Mouse (Mus musculus): Measurements from ENCODE around the gene Srpk1. TPM values are rescaled to one million over a fixed set of nuclear protein-coding genes. Genes with fewer than 3 reads are reported as not detected.

Srpk1 gene
- total and polyA plus RNA-seq, 3 experiments, result 60.8 to 129 (median 65.9) TPM

- no peak for TF ChIP-seq RCOR1 (conservative IDR thresholded peaks at IDR 0.05; ENCODE audit: low read depth, low read length)
- no peak for TF ChIP-seq NRF1 (IDR thresholded peaks at IDR 0.05; ENCODE audit: low read depth, low read length)
- TF ChIP-seq CHD1 (IDR thresholded peaks at IDR 0.05; ENCODE audit: low read depth, low read length), result no peak
- TF ChIP-seq GABPA (IDR thresholded peaks at IDR 0.05; ENCODE audit: insufficient replicate concordance, low read depth, low read length), result no peak
- no peak for TF ChIP-seq CHD2 (IDR thresholded peaks at IDR 0.05; ENCODE audit: low read length)
- no peak for TF ChIP-seq KAT2A (IDR thresholded peaks at IDR 0.05; ENCODE audit: insufficient replicate concordance, low read length)
- H3K79me2 ChIP-seq (replicated peaks; ENCODE audit: control insufficient read depth, extremely low read depth, insufficient read depth, poor library complexity, severe bottlenecking), result peaks cover 85% of the 10 kb centered on the region
- H3K4me3 ChIP-seq (replicated peaks in 1 of 3; ENCODE audit: low read depth in 2 of 3, low read length in 2 of 3, poor library complexity in 1 of 3), result no peak overlapping the region
- H3K27me3 ChIP-seq (replicated peaks), result no peaks in the 10 kb centered on the region
- no peak overlapping the region for H3K4me2 ChIP-seq (ENCODE audit: insufficient read depth, low read depth, poor library complexity, severe bottlenecking)
- in situ Hi-C loops (cut with MboI; ENCODE audit: low pct_ligation_motif_present, low pct_unique_long_range_greater_than_20kb, low sequenced_read_pairs), result no loop called here
- dilution Hi-C loops (cut with MboI; ENCODE audit: extremely low pct_ligation_motif_present, extremely low pct_unique_long_range_greater_than_20kb, low sequenced_read_pairs), result no loop called here
- H3K4me1 ChIP-seq (ENCODE audit: control insufficient read depth in 1 of 2, insufficient read depth in 2 of 2), result peaks cover 3 to 37% of the 10 kb centered on the region in 2 experiments
- no peak overlapping the region for H3K9ac ChIP-seq (ENCODE audit: insufficient read depth, low read depth)
- no peak for DNase-seq (ENCODE audit: extremely low read depth)
- peaks cover 35 to 75% of the 10 kb centered on the region in 2 experiments for H3K36me3 ChIP-seq (replicated peaks in 1 of 2; ENCODE audit: control insufficient read depth in 1 of 2, insufficient read depth in 1 of 2, low read length in 1 of 2)
- H3K27ac ChIP-seq (ENCODE audit: insufficient read depth, low read depth), result no peak overlapping the region
- H3K9me3 ChIP-seq (replicated peaks; ENCODE audit: low read length), result no peaks in the 10 kb centered on the region
Measured at GRCm38 (mm10) chr17:28615332-28615731, 7.2 kb downstream of the Srpk1 start.

- peaks cover 31 to 76% of the 10 kb centered on the region in 2 experiments for H3K36me3 ChIP-seq (replicated peaks in 1 of 2; ENCODE audit: control insufficient read depth in 1 of 2, insufficient read depth in 1 of 2, low read length in 1 of 2)
- no peak for DNase-seq (ENCODE audit: extremely low read depth)
- peaks cover 2 to 16% of the 10 kb centered on the region in 2 experiments for H3K4me1 ChIP-seq (ENCODE audit: control insufficient read depth in 1 of 2, insufficient read depth in 2 of 2)
- H3K27me3 ChIP-seq (replicated peaks), result no peaks in the 10 kb centered on the region
- H3K9ac ChIP-seq (ENCODE audit: insufficient read depth, low read depth), result no peak overlapping the region
- H3K4me3 ChIP-seq (replicated peaks in 1 of 3; ENCODE audit: low read depth in 2 of 3, low read length in 2 of 3, poor library complexity in 1 of 3), result no peak overlapping the region
- H3K79me2 ChIP-seq (replicated peaks; ENCODE audit: control insufficient read depth, extremely low read depth, insufficient read depth, poor library complexity, severe bottlenecking), result peaks cover 78% of the 10 kb centered on the region
- dilution Hi-C loops (cut with MboI; ENCODE audit: extremely low pct_ligation_motif_present, extremely low pct_unique_long_range_greater_than_20kb, low sequenced_read_pairs), result no loop called here
- H3K9me3 ChIP-seq (replicated peaks; ENCODE audit: low read length), result no peaks in the 10 kb centered on the region
- H3K4me2 ChIP-seq (ENCODE audit: insufficient read depth, low read depth, poor library complexity, severe bottlenecking), result no peak overlapping the region
- TF ChIP-seq USF2 (conservative IDR thresholded peaks at IDR 0.05; ENCODE audit: low read depth, low read length) (no peak), CHD1 (IDR thresholded peaks at IDR 0.05; ENCODE audit: low read depth, low read length) (no peak), ZKSCAN1 (IDR thresholded peaks at IDR 0.05; ENCODE audit: borderline replicate concordance, low read depth, low read length) (no peak), E2F4 (IDR thresholded peaks at IDR 0.05; ENCODE audit: insufficient replicate concordance, low read depth, low read length) (no peak), PAX5 (IDR thresholded peaks at IDR 0.05; ENCODE audit: low read length) (no peak), ZNF384 (IDR thresholded peaks at IDR 0.05; ENCODE audit: low read depth, low read length) (no peak)
- in situ Hi-C loops (cut with MboI; ENCODE audit: low pct_ligation_motif_present, low pct_unique_long_range_greater_than_20kb, low sequenced_read_pairs), result no loop called here
- H3K27ac ChIP-seq (ENCODE audit: insufficient read depth, low read depth), result no peak overlapping the region
Measured at GRCm38 (mm10) chr17:28613096-28613495, 9.4 kb downstream of the Srpk1 start.

GRCm38 (mm10) chr17:28612603-28613002, 9.9 kb downstream of the Srpk1 start:
- Histone ChIP-seq H3K4me2 (ENCODE audit: insufficient read depth, low read depth, poor library complexity, severe bottlenecking) (no peak overlapping the region), H3K27me3 (replicated peaks) (no peaks in the 10 kb centered on the region), H3K4me1 (ENCODE audit: control insufficient read depth in 1 of 2, insufficient read depth in 2 of 2) (peaks cover 0 to 11% of the 10 kb centered on the region in 2 experiments; a peak in 2 of 4 replicates), H3K27ac (ENCODE audit: insufficient read depth, low read depth) (no peak overlapping the region), H3K4me3 (replicated peaks in 1 of 3; ENCODE audit: low read depth in 2 of 3, low read length in 2 of 3, poor library complexity in 1 of 3) (no peak overlapping the region), H3K79me2 (replicated peaks; ENCODE audit: control insufficient read depth, extremely low read depth, insufficient read depth, poor library complexity, severe bottlenecking) (peaks cover 73% of the 10 kb centered on the region), H3K36me3 (replicated peaks in 1 of 2; ENCODE audit: control insufficient read depth in 1 of 2, insufficient read depth in 1 of 2, low read length in 1 of 2) (peaks cover 33 to 76% of the 10 kb centered on the region in 2 experiments), H3K9ac (ENCODE audit: insufficient read depth, low read depth) (no peak overlapping the region), H3K9me3 (replicated peaks; ENCODE audit: low read length) (no peaks in the 10 kb centered on the region)
- TF ChIP-seq POLR2AphosphoS2 (IDR thresholded peaks at IDR 0.05; ENCODE audit: low read depth, low read length) (no peak), E2F4 (IDR thresholded peaks at IDR 0.05; ENCODE audit: insufficient replicate concordance, low read depth, low read length) (no peak), ZC3H11A (IDR thresholded peaks at IDR 0.05; ENCODE audit: low read depth, low read length) (no peak), USF1 (IDR thresholded peaks at IDR 0.05; ENCODE audit: low read depth, low read length) (no peak), ELF1 (IDR thresholded peaks at IDR 0.05; ENCODE audit: low read depth, low read length) (no peak), CTCF (conservative IDR thresholded peaks at IDR 0.05 in 1 of 2, IDR thresholded peaks at IDR 0.05 in 1 of 2; ENCODE audit: low read depth in 2 of 2, low read length in 2 of 2) (no peak), CHD2 (IDR thresholded peaks at IDR 0.05; ENCODE audit: low read length) (no peak), MYC (IDR thresholded peaks at IDR 0.05; ENCODE audit: low read depth, low read length) (no peak), TCF12 (IDR thresholded peaks at IDR 0.05; ENCODE audit: low read depth, low read length) (no peak), ETS1 (conservative IDR thresholded peaks at IDR 0.05; ENCODE audit: low read depth, low read length) (no peak), MXI1 (IDR thresholded peaks at IDR 0.05; ENCODE audit: low read depth, low read length) (no peak), ZMIZ1 (IDR thresholded peaks at IDR 0.05; ENCODE audit: low read depth, low read length) (no peak), IRF4 (IDR thresholded peaks at IDR 0.05; ENCODE audit: low read depth, low read length) (no peak), RAD21 (IDR thresholded peaks at IDR 0.05; ENCODE audit: low read depth, low read length) (no peak), ZNF384 (IDR thresholded peaks at IDR 0.05; ENCODE audit: low read depth, low read length) (no peak)
- in situ Hi-C loops (cut with MboI; ENCODE audit: low pct_ligation_motif_present, low pct_unique_long_range_greater_than_20kb, low sequenced_read_pairs) (no loop called here), dilution Hi-C loops (cut with MboI; ENCODE audit: extremely low pct_ligation_motif_present, extremely low pct_unique_long_range_greater_than_20kb, low sequenced_read_pairs) (no loop called here)
- no peak for DNase-seq (ENCODE audit: extremely low read depth)
